Mouse (Mus musculus): ENCODE measurements around the gene Rasd2. TPM values are rescaled to one million over a fixed set of nuclear protein-coding genes. Genes with fewer than 3 reads are reported as not detected.

Gene Rasd2
- 0.15 TPM in 1 of 2 replicates, not detected in the other for total RNA-seq (2017)

DNA sequence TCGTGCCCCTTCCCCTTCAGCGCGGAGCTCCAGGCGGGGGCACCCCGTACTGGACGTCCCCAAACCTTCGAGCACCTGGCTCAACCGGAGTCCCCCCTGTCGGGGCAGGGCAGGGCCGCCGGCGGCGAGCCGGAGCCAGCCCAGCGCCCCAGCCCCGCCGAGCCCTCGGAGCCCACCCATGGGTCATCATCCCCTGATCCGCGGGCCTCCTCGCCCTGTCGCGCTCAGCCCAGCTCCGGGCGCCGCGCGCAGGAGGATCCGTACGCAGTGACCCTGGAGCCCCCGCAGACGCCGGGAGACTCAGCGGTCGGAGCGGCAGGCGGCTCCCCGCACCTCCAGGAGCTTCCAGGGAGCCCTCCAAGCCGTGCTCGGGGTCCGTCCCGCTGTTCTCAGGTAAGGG, at the start of gene Rasd2:
Gene Rasd2 (plus strand): TSS at position 259 of the 400 bp plus-strand sequence.
- no peak for ATAC-seq (replicated peaks in 1 of 2; ENCODE audit: insufficient read depth in 1 of 2, low FRiP score in 2 of 2, low TSS enrichment in 1 of 2, low read depth in 1 of 2, poor library complexity in 2 of 2, severe bottlenecking in 2 of 2)

DNA sequence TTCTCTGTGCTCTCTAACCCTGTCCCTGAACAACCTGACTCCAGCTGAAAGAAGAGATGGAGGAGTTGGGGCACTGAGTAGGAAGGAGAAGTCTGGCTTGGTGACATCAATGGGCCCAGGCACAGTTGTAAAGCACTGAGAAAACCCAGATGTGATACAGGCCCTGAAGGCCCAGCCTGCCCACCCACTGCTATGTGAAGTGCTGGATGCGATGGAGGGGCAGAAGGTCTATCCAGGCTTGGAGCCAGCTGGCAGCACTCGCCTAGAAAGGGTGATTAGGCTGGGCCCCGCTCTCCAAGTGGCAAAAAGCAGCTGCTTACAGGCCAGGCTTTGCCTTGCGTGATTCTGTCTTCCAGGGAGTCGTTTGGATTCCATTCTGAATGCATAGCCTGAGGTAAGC, 44.4 kb upstream of the Rasd2 start:
- no peak for ATAC-seq (replicated peaks in 1 of 2; ENCODE audit: insufficient read depth in 1 of 2, low FRiP score in 2 of 2, low TSS enrichment in 1 of 2, low read depth in 1 of 2, poor library complexity in 2 of 2, severe bottlenecking in 2 of 2)

GRCm38 (mm10) chr8:75172009-75172685, 41.6 kb upstream of the Rasd2 start:
- no peak for ATAC-seq (replicated peaks in 1 of 2; ENCODE audit: insufficient read depth in 1 of 2, low FRiP score in 2 of 2, low TSS enrichment in 1 of 2, low read depth in 1 of 2, poor library complexity in 2 of 2, severe bottlenecking in 2 of 2)

- ATAC-seq (replicated peaks in 1 of 2; ENCODE audit: insufficient read depth in 1 of 2, low FRiP score in 2 of 2, low TSS enrichment in 1 of 2, low read depth in 1 of 2, poor library complexity in 2 of 2, severe bottlenecking in 2 of 2): peak; percentile 73 to 80
These were observed 20.7 kb upstream of the Rasd2 start for GRCm38 (mm10) chr8:75193022-75193421.

DNA sequence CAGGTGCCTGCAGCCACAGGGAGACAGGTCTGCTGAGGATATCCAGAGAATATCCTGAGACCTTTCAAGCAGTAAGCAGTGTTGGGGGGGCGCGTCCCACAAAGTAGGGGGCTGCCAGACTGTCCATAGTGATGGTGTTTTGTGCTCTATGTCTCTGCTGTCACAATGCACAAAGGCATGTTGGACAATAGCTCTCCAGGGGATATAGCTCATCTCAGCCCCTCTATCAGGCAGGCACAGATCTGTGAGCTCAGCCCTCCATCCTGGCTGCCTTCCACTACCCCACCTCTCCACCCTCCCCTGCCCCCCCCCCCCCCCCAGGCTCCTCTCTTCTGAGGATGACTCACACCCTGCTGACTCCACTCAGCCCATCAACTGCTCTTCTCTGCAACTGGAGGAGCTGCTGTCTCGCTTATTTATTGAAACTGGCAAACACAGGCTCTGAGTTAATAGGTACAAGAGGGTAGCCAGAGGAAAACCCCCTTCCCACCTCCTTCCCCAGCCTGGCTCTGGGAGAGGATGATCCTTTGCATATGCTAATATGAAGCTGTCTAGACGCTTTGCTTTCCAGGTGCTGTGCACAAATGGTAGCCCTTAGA, 19.2 kb upstream of the Rasd2 start:
- ATAC-seq (replicated peaks in 1 of 2; ENCODE audit: insufficient read depth in 1 of 2, low FRiP score in 2 of 2, low TSS enrichment in 1 of 2, low read depth in 1 of 2, poor library complexity in 2 of 2, severe bottlenecking in 2 of 2): no peak

GRCm38 (mm10) chr8:75197170-75197569, 16.6 kb upstream of the Rasd2 start:
- ATAC-seq (replicated peaks in 1 of 2; ENCODE audit: insufficient read depth in 1 of 2, low FRiP score in 2 of 2, low TSS enrichment in 1 of 2, low read depth in 1 of 2, poor library complexity in 2 of 2, severe bottlenecking in 2 of 2): no peak

DNA sequence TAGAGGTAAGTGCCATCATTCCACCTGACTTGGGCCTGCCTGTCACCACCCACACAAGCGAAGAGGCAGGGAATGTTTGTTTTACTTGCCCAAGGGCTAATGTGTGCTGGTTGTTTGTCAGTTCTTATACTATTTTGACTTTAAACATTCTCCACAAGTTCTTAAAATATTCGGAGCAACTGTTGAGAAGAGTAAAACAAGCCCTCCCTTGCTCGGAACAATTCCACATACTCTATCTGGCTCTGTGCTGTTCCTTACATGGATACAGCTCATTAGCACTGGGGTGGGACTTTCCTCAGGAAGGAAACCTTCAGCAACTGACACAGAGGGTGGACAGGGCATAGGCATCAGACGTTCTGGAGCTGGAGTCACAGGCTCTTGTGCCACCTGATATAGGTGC, 15.9 kb upstream of the Rasd2 start:
- ATAC-seq (replicated peaks in 1 of 2; ENCODE audit: insufficient read depth in 1 of 2, low FRiP score in 2 of 2, low TSS enrichment in 1 of 2, low read depth in 1 of 2, poor library complexity in 2 of 2, severe bottlenecking in 2 of 2): no peak

DNA sequence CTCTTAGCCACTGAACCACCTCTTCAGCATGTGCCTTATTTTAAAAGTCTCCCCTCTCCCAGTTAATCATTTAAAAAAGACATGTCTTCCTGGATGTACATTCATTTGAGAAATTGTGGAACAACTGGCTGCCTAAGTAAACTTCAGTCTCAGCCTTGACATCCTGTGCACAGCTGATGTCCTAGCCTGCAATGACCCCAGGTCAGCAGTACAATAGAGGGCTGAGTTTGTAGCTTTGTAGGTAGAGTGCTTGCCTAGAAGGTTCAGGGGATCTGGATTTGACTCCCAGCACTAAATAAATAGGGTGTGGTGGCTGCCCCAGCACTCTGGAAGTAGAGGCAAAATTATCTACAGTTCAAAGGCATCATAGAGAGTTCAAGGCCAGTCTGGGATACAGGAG, 15.4 kb upstream of the Rasd2 start:
- ATAC-seq (replicated peaks in 1 of 2; ENCODE audit: insufficient read depth in 1 of 2, low FRiP score in 2 of 2, low TSS enrichment in 1 of 2, low read depth in 1 of 2, poor library complexity in 2 of 2, severe bottlenecking in 2 of 2): no peak

- no peak for ATAC-seq (replicated peaks in 1 of 2; ENCODE audit: insufficient read depth in 1 of 2, low FRiP score in 2 of 2, low TSS enrichment in 1 of 2, low read depth in 1 of 2, poor library complexity in 2 of 2, severe bottlenecking in 2 of 2)
These were observed 14.6 kb upstream of the Rasd2 start for GRCm38 (mm10) chr8:75198988-75199765.

DNA sequence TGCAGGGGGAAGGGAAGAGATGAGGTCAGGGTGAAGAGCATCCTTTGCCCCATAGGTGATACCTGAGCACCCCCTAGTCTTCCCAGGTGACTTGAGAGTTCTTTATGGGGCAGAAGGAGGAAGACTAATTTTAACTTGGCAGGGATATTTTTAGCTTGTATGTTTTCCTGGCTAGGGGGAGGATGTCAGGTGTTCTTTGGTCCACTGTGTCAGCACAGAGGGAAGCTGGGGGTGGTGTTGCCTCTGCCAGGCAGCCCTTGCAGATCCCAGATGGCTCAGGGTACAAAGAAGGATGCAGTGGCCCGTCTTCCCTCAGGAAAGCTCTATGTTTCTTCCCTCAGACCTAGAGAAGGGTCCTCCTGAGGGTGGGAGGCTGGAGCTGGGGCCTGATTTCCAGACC, 13.8 kb upstream of the Rasd2 start:
- ATAC-seq (replicated peaks in 1 of 2; ENCODE audit: insufficient read depth in 1 of 2, low FRiP score in 2 of 2, low TSS enrichment in 1 of 2, low read depth in 1 of 2, poor library complexity in 2 of 2, severe bottlenecking in 2 of 2): no peak

DNA sequence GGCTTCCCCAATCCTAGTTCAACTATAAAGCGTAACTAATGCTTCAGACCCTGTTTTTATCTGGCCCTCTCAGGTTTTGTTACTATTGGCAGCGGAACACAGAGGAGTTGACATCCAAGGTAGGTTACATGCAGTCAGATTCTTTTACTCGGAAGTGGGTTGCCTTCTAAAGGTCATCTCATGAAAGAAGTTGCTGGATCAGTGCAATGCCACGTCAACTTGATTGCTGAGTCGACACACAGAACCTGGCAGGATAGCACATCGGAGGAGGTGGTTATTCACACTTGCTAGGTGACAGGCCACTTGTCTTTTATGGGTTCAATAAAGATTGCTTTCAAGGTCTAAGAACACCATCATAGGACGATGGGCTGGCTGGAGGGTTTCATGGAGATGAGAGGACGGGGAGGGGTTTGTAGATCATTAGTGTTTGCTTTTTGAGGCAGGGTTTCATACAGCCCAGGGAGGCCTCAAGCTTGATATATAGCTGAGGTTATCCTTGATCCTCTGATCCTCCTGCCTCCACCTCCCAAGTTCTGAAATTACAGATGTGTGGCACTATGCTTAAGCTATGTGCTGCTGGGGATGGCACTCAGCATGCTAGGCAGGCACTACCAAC, 11.6 kb upstream of the Rasd2 start:
- no peak for ATAC-seq (replicated peaks in 1 of 2; ENCODE audit: insufficient read depth in 1 of 2, low FRiP score in 2 of 2, low TSS enrichment in 1 of 2, low read depth in 1 of 2, poor library complexity in 2 of 2, severe bottlenecking in 2 of 2)

DNA sequence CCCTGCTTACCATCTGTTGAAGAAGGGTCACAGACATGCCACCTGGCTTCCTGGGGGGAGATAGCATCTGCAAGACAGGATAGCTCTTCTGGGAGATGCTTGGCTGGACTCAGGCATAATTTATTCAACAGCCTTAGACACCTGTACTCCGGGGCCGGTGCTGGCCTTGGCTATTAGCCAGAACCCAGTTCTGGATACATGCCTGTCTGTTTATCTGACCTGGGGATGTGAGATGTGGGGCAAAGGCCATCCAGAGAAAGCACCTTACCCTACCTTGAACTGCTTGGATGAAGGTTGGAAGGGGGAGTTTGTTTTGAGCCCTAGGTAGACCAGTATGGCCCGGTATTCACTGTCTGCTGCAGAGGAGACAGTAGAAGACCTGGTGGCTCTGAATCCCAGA, 10.8 kb upstream of the Rasd2 start:
- ATAC-seq (replicated peaks in 1 of 2; ENCODE audit: insufficient read depth in 1 of 2, low FRiP score in 2 of 2, low TSS enrichment in 1 of 2, low read depth in 1 of 2, poor library complexity in 2 of 2, severe bottlenecking in 2 of 2): no peak

DNA sequence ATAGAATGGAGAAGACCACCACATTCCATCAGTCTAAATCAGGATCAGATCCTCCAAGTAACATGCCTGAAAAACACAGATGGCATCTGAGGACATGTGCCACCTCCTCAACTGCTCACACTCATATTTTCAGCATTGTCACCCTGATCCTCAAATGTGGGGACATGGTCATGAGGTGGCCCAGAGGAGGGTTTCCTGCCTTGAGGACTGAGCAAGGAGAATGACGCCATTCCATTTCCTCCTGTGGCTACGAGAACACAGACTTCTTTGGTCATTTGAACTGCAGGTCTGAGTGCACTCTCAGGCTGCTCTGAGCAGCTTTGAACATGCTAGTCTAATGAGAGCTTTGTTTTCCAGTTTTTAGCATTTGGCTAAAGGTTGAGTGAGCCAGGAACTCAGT, 10.3 kb upstream of the Rasd2 start:
- ATAC-seq (replicated peaks in 1 of 2; ENCODE audit: insufficient read depth in 1 of 2, low FRiP score in 2 of 2, low TSS enrichment in 1 of 2, low read depth in 1 of 2, poor library complexity in 2 of 2, severe bottlenecking in 2 of 2): peak; percentile 66 to 73

GRCm38 (mm10) chr8:75204190-75204868, 9.4 kb upstream of the Rasd2 start:
- no peak for ATAC-seq (replicated peaks in 1 of 2; ENCODE audit: insufficient read depth in 1 of 2, low FRiP score in 2 of 2, low TSS enrichment in 1 of 2, low read depth in 1 of 2, poor library complexity in 2 of 2, severe bottlenecking in 2 of 2)

GRCm38 (mm10) chr8:75211461-75211860, 2.3 kb upstream of the Rasd2 start:
- ATAC-seq (replicated peaks in 1 of 2; ENCODE audit: insufficient read depth in 1 of 2, low FRiP score in 2 of 2, low TSS enrichment in 1 of 2, low read depth in 1 of 2, poor library complexity in 2 of 2, severe bottlenecking in 2 of 2): no peak

DNA sequence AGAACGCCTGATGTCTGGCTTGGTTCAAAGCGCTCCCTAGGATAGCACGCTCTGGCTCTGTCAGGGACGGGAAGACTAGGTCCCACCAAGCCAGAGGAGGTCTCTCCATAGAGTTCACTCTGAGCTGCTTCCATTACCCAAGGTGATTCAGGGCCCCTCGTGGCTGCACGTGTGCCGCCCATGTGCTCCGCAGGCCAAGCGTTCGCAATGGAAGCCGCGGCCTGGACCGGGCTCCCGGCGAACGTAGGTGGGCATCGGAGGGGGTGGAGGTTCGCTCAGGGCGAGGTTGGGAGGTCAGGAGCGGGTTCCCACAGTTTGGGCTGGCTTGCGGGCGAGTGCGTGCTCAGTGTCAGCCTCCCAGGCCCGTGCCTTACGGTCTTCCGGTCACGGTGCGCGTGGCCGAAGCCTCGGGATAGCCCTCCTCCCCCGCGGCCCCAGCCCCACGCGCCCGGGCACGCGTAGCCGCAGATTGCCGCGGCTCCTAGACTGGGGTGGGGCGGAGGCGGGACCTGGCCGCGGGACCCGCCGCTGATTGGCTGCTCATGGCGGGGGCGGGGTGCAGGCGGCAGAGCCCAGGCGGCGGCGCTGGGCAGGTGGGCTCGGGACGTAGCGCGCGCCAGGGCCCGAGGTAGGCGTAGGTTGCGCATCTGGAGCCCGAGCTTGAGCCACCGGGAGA, 975 bp upstream of the Rasd2 start:
- ATAC-seq (replicated peaks in 1 of 2; ENCODE audit: insufficient read depth in 1 of 2, low FRiP score in 2 of 2, low TSS enrichment in 1 of 2, low read depth in 1 of 2, poor library complexity in 2 of 2, severe bottlenecking in 2 of 2): peak; percentile 71 to 72

GRCm38 (mm10) chr8:75213307-75213651, 465 bp upstream of the Rasd2 start:
- no peak for ATAC-seq (replicated peaks in 1 of 2; ENCODE audit: insufficient read depth in 1 of 2, low FRiP score in 2 of 2, low TSS enrichment in 1 of 2, low read depth in 1 of 2, poor library complexity in 2 of 2, severe bottlenecking in 2 of 2)
